Mouse (Mus musculus) midbrain, embryonic 15.5 days (tissue): ENCODE measurements around the gene Pidd1. TPM values are rescaled to one million over a fixed set of nuclear protein-coding genes. Genes with fewer than 3 reads are reported as not detected.

Experiments used
- ATAC-seq: fragments of 200-750 bp; cut with Nextera tagmentation; replicated peaks from 2 replicates; pipeline ENCODE4 v1.8.0; 2017; ENCODE audit warnings: moderate TSS enrichment
- H3K27ac ChIP-seq: fragments of 300-500 bp; sonication (generic); 2 replicates; pipeline ENCODE4 v1.5.1; 2015; ENCODE audit warnings: mild to moderate bottlenecking, inconsistent platforms
- H3K27me3 ChIP-seq: fragments of 300-500 bp; sonication (generic); replicated peaks from 2 replicates; pipeline ENCODE4 v1.6.1; 2015; ENCODE audit warnings: inconsistent platforms
- H3K36me3 ChIP-seq: fragments of 300-500 bp; sonication (generic); replicated peaks from 2 replicates; pipeline ENCODE4 v1.6.1; 2015; ENCODE audit warnings: inconsistent platforms
- H3K4me1 ChIP-seq: fragments of 300-500 bp; sonication (generic); 2 replicates; pipeline ENCODE4 v1.6.1; 2015; ENCODE audit warnings: inconsistent platforms
- H3K4me2 ChIP-seq: fragments of 300-500 bp; sonication (generic); 2 replicates; pipeline ENCODE4 v1.6.1; 2015; ENCODE audit warnings: inconsistent platforms, mild to moderate bottlenecking, moderate library complexity
- H3K4me3 ChIP-seq: fragments of 300-500 bp; sonication (generic); 2 replicates; pipeline ENCODE4 v1.5.1; 2015; ENCODE audit warnings: mild to moderate bottlenecking, inconsistent platforms
- H3K9ac ChIP-seq: fragments of 300-500 bp; sonication (generic); 2 replicates; pipeline ENCODE4 v1.6.1; 2015; ENCODE audit warnings: mild to moderate bottlenecking, inconsistent platforms
- H3K9me3 ChIP-seq: fragments of 300-500 bp; sonication (generic); 2 replicates; pipeline ENCODE4 v1.6.1; 2016; ENCODE audit warnings: inconsistent platforms
- WGBS: fragments of 180-500 bp; shearing (Covaris S2); methylation state at CpG from one replicate; pipeline ENCODE4 v1.1.7; 2015; ENCODE audit warnings: mixed read lengths; 5-methylcytosine and 5-hydroxymethylcytosine counted together
- polyA plus RNA-seq: library from polyadenylated mRNA; unstranded; fragments of >200 nt; fragmentation: Nextera tagmentation; extraction: Ambion mirVana; gene quantifications from 2 replicates; pipeline ENCODE4 v1.2.1, GENCODE M21; 2015

Pidd1 gene
- polyA plus RNA-seq, 1 experiment from 2014 or later = 3.8 TPM

DNA sequence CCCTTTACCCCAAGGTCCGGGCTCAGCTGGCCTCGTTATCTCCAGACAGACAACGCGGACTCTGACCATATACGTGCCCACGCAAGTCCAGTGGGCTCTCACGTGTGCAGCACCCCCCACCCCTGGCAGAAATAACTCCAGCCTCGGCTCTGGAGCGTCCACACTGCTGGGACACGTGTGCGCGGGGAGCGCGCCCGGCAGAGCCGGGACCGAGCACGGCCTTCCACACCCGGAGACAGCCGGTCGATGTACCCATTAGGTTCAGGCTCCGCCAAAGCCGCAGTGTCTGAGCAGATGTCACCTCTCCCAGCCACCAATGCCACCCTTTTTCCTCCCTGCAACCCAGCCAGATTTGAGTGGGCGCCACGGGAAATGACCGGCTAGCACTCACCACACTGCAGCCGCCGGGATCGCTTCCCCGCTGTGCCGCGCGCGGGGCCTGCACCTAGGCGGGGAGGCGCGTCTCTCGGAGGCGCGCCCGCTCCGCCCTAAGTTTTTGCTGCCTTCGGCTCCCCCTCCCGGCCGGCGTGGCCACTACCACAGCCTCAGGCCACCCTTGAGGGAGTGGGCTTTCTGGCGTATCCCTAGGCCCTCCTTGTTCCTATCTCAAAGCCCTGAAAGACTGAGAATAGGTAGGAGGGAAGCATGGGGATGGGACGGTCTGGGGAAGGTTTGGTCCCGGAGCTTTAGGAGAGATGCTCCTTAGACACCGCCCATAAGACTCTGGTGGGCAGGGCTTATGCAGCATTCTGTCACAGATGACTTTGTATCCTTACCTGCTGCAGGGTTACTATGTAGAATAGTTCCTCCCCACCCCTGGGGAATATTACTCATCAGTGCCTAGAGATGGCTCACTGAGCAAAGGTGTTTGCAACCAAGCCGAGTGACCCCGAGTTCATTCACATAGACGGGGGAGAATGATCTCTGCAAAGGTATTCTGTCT is 6.4 kb downstream of the Pidd1 start, which contains the start of gene Slc25a22:
TSS of gene Slc25a22 (minus strand) at position 715 of the 943 bp plus-strand sequence.
- Histone ChIP-seq H3K27me3 (no peaks in the 10 kb centered on the region), H3K36me3 (peaks cover 5% of the 10 kb centered on the region; the same call in 1 of the 2 replicates), H3K27ac (peak within 1 kb of the TSS; percentile 87), H3K4me2 (peak within 1 kb of the TSS; percentile 92), H3K4me3 (peak within 1 kb of the TSS; percentile 74), H3K9ac (peak within 1 kb of the TSS; percentile 80), H3K4me1 (peaks cover 50% of the 10 kb centered on the region), H3K9me3 (no peaks in the 10 kb centered on the region)
- peak; percentile 76 for ATAC-seq
- WGBS = 5% methylated on average over 53 of the region's 53 CpGs

DNA sequence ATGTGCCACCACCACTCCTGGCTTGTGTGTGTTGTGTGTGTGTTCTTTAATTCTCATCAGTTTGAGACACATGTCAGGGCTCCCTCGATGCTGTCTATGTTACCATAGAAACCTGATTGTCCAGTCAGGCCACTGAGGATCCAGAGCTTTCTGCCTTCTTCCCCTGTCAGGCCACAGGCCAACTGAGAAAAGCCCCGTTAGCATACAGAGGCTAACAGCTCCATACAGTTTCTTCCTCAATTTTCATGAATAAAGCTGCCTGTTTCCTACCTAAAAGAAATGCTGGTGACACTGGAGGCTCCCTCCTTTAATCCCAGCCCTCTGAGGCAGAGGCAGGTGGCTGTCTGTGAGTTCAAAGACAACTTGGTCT is 7.3 kb downstream of the Pidd1 start:
- no peaks in the 10 kb centered on the region for H3K9me3 ChIP-seq
- H3K36me3 ChIP-seq = peaks cover 8% of the 10 kb centered on the region
- H3K9ac ChIP-seq = peak overlapping the region; percentile 80; the same call in 1 of the 2 replicates
- H3K4me3 ChIP-seq = peak overlapping the region; percentile 74
- ATAC-seq = no peak
- peak overlapping the region; percentile 87 for H3K27ac ChIP-seq
- WGBS = 38% methylated on average over 2 of the region's 2 CpGs
- H3K4me2 ChIP-seq = peak overlapping the region; percentile 92
- H3K27me3 ChIP-seq = no peaks in the 10 kb centered on the region
- peaks cover 50% of the 10 kb centered on the region for H3K4me1 ChIP-seq

DNA sequence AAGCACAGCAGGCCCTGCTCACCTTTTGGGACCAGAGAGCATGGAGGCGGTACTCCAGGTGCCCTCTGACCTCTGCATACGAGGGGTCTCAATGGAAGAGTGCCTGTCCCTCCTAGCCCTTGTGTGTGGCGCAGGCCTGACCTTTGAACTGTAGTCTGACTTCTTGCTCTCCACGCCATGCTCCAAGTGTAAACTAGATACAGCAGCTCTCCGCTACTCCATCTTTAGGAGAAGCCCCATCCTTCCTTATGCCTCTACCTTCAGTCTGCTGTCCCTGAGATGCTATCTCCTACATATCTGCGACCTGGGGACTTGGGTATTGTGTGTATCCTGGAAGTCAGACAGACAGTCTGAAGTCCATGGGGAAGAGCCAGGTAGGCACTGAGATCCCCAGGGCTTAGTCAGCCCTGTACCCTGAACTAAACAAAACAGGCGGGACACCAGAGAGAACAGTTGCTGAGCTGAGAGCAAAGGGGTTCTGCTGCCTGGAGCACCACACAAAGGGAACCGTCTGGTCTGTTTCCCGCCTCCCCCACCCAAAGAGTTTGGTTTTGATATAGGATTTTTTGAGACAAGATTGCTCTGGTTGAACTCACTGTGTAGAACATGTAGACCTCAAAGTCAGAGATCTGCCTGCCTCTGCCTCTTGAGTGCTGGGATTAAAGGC is 7.8 kb downstream of the Pidd1 start:
- H3K27ac ChIP-seq = peak overlapping the region; percentile 84; the same call in 1 of the 2 replicates
- peaks cover 50% of the 10 kb centered on the region for H3K4me1 ChIP-seq
- H3K4me2 ChIP-seq = peak overlapping the region; percentile 92
- H3K27me3 ChIP-seq = no peaks in the 10 kb centered on the region
- H3K9me3 ChIP-seq = no peaks in the 10 kb centered on the region
- WGBS = 74% methylated on average over 9 of the region's 9 CpGs
- no peak overlapping the region; the same call in none of the 2 replicates for H3K4me3 ChIP-seq
- peaks cover 13% of the 10 kb centered on the region for H3K36me3 ChIP-seq
- no peak overlapping the region for H3K9ac ChIP-seq
- ATAC-seq = no peak

DNA sequence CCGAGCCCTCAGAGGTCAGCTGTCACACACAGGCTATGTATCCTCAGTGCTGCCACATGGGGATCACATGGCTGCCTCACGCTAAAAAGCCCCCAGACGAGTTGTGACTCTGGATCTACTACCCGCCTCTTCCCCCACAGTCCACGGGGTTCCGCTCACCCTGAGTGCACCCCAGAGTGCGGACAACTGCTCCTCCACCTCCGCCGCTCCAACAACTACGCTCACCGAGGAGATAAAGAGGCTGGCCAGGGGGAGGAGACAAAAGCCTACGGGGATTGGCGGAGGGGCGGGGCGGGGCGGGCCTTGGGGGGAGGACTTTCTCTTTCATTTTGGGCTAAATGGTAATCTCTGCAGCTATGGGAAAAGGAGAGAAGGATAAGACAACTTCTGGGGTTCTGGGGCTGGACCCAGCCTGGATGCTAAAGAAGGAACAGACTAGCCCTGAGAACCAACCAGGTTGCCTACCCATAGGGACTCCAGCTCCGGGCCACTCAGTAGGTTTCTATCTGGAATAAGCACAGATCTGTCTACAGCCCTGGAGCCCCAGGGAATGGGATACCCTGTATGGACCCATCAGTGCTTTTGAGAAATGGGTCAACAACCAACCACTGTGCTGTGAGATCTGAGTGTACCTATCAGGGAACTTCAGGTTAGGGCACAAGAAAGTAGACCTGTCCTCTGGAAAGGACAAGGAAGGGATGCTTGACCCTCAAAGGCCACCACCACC is 8.5 kb downstream of the Pidd1 start:
- Histone ChIP-seq H3K4me2 (peak overlapping the region; percentile 92), H3K27me3 (no peaks in the 10 kb centered on the region), H3K9ac (peak overlapping the region; percentile 72), H3K9me3 (no peaks in the 10 kb centered on the region), H3K27ac (peak overlapping the region; percentile 84), H3K4me1 (peaks cover 52% of the 10 kb centered on the region), H3K4me3 (peak overlapping the region; percentile 70), H3K36me3 (peaks cover 15% of the 10 kb centered on the region)
- ATAC-seq = no peak
- WGBS = 4% methylated on average over 16 of the region's 17 CpGs

DNA sequence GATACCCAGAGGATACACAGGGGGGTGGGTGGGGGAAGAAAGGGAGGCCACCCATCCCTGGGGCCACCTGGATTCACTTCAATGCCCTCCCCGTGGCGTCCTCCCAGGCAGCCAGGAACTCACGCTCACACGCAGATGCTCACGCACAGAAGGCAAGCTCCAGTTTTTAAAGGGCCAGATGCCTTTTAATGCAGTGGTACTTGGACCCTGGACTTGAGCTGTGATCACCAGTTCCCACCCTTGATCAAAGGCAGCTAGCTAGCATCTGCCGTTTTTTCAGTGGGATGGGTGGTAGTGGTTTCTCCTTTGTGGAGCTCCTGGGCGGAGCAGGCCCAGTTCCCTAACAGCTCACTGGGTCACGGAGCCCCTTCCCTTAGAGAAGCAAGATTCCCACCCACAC is 9.4 kb downstream of the Pidd1 start:
- Histone ChIP-seq H3K4me3 (peak overlapping the region; percentile 70), H3K4me1 (peaks cover 60% of the 10 kb centered on the region), H3K27me3 (no peaks in the 10 kb centered on the region), H3K27ac (peak overlapping the region; percentile 84), H3K9me3 (no peaks in the 10 kb centered on the region), H3K4me2 (peak overlapping the region; percentile 92), H3K9ac (peak overlapping the region; percentile 72), H3K36me3 (peaks cover 15% of the 10 kb centered on the region)
- WGBS = 11% methylated on average over 8 of the region's 8 CpGs
- ATAC-seq = peak; percentile 12; the same call in 1 of the 2 replicates

DNA sequence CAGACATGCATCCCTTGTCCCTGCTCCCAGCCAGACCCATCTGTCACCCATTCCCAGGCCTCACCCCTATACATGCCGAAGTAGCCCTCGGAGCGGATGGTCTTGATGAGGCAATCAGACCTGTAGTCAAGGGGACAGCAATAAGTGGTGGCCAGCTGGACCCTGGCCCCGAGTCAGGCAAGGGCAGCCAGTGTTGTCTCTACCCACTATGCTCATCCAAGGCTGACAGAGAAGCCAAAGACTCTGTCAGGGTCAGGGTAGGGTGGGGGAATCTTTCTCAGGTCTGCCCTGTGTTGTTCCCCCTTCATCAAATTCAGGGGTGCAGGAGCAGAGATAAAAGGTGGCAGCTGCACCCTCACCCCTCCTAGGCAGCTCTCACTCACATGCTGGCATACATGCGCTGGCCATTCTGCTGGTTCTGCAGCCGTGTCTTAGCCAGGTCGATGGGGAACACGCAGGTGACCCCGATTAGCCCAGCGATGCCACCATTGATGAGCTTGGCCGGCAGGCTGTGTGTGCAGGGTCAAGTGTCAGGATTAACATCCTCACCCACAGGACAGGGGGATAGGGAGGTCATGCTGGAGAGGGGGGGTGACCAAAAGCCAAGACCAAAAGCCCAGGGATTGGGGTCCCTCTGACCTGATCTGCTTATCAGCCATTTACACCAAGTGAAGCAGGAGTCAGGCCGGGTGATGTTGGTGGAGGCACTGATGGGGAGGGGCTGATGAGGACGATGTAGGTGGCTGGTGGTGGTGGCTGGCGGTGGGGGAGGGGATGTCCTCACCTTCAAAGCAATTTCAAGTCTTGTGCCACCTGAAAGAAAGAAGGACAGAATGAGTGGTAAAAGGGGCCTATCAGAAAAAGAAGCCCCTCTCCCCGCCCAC is 10.1 kb downstream of the Pidd1 start:
- 70% methylated on average over 15 of the region's 15 CpGs for WGBS
- Histone ChIP-seq H3K9me3 (no peaks in the 10 kb centered on the region), H3K27me3 (no peaks in the 10 kb centered on the region), H3K36me3 (peaks cover 15% of the 10 kb centered on the region), H3K4me3 (peak overlapping the region; percentile 70), H3K4me2 (peak overlapping the region; percentile 92), H3K9ac (peak overlapping the region; percentile 72), H3K27ac (peak overlapping the region; percentile 84), H3K4me1 (peaks cover 67% of the 10 kb centered on the region)
- no peak for ATAC-seq

DNA sequence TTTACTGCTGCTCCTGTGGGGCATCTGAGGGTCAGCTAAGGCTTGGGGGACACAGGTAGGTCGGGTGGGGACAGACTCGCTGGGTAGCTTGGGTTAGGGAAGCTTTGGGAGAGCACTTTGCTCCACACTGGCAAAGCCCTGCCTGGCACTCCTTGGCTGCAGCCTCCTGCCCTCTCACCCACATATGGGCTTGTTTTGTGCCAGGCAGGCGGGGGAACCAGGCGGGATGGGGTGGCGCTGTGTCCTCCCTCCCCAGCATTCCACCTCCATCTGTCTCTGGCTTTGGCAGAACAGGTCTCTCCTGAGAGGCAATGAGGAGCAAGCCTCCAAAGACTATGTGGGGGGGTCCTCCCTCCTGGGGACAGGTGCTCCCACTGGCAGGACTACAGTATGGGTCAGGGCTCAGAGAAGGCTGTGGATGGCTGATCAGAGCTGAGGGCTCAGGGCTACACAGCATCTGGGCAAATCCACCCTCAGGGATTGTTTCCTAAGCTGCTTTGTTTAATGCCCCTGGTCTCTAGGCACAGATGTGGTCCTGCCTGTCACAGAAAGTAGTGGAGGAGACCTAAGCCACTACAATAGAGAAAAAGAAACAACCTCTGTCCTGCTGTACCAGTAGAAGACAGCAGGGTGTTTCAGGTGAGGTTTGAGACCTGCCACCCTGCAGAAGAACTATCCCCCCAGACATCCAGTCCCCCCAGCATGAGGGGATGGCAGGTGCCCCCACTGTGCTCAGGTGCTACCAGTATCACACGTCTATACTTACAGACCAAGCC is 10.9 kb downstream of the Pidd1 start:
- H3K4me2 ChIP-seq = peak overlapping the region; percentile 92
- H3K36me3 ChIP-seq = peaks cover 15% of the 10 kb centered on the region
- 80% methylated on average over 6 of the region's 6 CpGs for WGBS
- no peaks in the 10 kb centered on the region for H3K9me3 ChIP-seq
- H3K9ac ChIP-seq = peak overlapping the region; percentile 72; the same call in 1 of the 2 replicates
- H3K4me1 ChIP-seq = peaks cover 71% of the 10 kb centered on the region
- no peak for ATAC-seq
- peak overlapping the region; percentile 70; the same call in 1 of the 2 replicates for H3K4me3 ChIP-seq
- no peak overlapping the region for H3K27ac ChIP-seq
- no peaks in the 10 kb centered on the region for H3K27me3 ChIP-seq

DNA sequence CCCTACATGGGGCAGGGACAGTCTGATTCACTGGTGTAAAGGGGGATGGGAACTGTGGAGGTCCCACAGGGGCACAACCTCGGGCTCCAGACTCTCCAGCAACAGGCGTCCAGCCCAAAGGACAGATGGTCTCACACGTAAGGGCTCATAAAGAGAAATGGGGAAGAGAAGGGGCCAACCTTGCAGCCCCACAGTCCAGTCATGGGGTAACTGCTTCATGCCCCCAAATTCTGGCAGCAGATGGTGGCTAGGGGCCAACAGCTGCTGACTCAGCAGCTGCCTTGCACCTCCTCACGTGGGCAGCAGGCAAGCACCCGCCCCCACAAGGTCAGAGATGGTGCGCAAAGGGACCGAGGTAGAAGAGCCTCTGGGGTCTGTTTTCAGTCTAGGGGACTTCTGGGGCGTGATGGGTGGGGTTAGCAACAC is 11.6 kb downstream of the Pidd1 start:
- Histone ChIP-seq H3K27me3 (no peaks in the 10 kb centered on the region), H3K4me1 (peaks cover 69% of the 10 kb centered on the region), H3K4me3 (no peak overlapping the region), H3K9ac (no peak overlapping the region), H3K36me3 (peaks cover 15% of the 10 kb centered on the region), H3K9me3 (no peaks in the 10 kb centered on the region), H3K27ac (no peak overlapping the region), H3K4me2 (no peak overlapping the region)
- no peak for ATAC-seq
- 89% methylated on average over 8 of the region's 8 CpGs for WGBS

DNA sequence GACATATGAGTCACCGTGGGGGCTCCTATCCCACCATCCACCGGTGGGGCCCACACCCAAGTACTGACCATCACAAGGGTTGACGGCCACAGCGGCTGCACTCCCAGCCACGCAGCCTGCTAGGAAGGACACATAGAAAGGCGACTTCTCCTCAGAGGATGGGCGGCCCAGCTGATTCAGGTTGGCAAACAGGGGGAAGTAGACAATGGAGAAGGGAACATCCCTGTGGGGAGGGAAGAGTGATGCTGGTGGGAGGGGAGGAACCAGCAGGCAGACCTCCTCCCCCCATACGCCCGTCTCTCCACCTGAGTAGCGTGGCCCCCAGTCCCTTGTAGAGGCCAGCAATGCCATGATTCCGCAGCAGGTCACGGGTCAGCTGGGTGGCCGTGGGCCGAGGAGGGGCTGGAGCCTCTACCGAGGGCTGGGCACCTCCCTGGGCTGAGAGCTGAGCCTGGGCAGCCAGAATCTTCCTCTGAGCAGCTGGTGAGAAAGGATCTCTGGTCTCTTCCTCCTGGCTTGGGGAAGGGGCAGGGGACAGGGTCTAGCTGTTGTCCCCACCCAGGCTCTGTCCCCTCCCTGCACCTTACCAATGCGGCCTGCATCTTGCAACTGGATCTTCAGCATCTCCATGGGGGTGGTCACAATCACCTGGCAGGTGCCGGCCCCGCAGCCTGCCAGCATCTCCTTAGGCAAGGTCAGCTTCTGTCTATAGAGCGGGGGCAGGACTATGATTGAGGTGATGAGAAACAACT is 12.2 kb downstream of the Pidd1 start:
- Histone ChIP-seq H3K4me2 (no peak overlapping the region), H3K4me3 (no peak overlapping the region), H3K9me3 (no peaks in the 10 kb centered on the region), H3K27ac (no peak overlapping the region), H3K4me1 (peaks cover 65% of the 10 kb centered on the region), H3K36me3 (peaks cover 15% of the 10 kb centered on the region), H3K9ac (no peak overlapping the region), H3K27me3 (no peaks in the 10 kb centered on the region)
- WGBS = 92% methylated on average over 19 of the region's 19 CpGs
- ATAC-seq = no peak

DNA sequence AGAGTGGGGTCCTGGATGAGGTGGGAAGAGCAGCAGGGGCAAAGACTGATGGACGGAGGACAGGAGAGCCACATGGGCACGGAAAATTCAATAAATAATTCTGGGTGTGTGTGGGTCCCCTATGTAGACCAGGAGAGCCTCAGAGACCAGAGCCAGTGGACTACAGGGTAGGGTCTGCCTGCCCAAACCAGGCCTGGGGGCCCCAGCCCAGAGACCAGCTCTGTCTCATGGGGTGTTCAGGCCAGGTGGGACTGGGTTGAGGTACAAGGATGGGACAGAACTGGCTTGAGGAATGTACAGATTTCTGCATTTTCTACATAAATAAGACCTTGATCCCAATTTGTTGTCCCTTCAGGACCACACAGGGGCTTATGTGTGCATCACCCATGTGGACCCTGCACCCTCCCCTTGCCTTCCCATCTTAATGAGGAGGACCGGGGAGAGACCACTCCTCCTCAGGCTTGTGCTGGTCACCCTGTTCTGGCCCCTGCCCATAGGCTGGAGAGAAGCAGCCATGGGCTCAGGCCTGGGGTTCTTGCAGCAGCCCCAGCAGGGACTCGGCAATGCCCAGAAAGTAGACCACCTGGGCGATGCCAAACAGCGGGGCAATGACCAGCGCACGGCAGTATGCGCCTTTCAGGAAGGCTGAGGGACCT is 13.1 kb downstream of the Pidd1 start:
- no peak overlapping the region for H3K9ac ChIP-seq
- no peaks in the 10 kb centered on the region for H3K9me3 ChIP-seq
- ATAC-seq = no peak
- H3K4me2 ChIP-seq = no peak overlapping the region
- WGBS = 94% methylated on average over 9 of the region's 9 CpGs
- H3K4me1 ChIP-seq = peaks cover 56% of the 10 kb centered on the region
- peaks cover 15% of the 10 kb centered on the region for H3K36me3 ChIP-seq
- H3K27ac ChIP-seq = no peak overlapping the region
- H3K27me3 ChIP-seq = no peaks in the 10 kb centered on the region
- no peak overlapping the region for H3K4me3 ChIP-seq
